In genomic region chr9:114040945-114041344, GRCm38 (mm10) we compare ENCODE assay signal across 25 mouse cellular contexts. TPM values are rescaled to one million over a fixed set of nuclear protein-coding genes. Genes with fewer than 3 reads are reported as not detected.
DNase-seq lines count a peak whose midpoint lies in the region; ATAC-seq and TF ChIP-seq lines count a peak whose summit lies in the region.
"Had no signal": no experiment of that assay in that cellular context is flagged by ENCODE, and none has a peak within 500 bp of the region (broad histone marks: within the 10 kb centered on the region; RNA-seq: fewer than 3 reads in every experiment).

No protein-coding gene starts in this region.

- no peak overlapping the region for H3K27ac ChIP-seq in intestine, postnatal 0 days (ENCODE audit: low read depth, low read length)
- H3K27ac ChIP-seq in intestine, embryonic 15.5 days: no peak overlapping the region
- no peak overlapping the region for H3K27ac ChIP-seq in lung, postnatal 0 days (ENCODE audit: low read length)
- H3K27ac ChIP-seq in hindbrain, embryonic 14.5 days: no peak overlapping the region
- H3K27ac ChIP-seq: embryonic facial prominence, embryonic 15.5 days; forebrain, embryonic 15.5 days; heart, embryonic 13.5 days; limb, embryonic 15.5 days; liver, embryonic 15.5 days had no signal

- H3K4me1 ChIP-seq in intestine, postnatal 0 days (replicated peaks; ENCODE audit: control insufficient read depth, insufficient read depth, low read length): no peaks in the 10 kb centered on the region
- no peaks in the 10 kb centered on the region for H3K4me1 ChIP-seq in intestine, embryonic 15.5 days (replicated peaks)
- no peaks in the 10 kb centered on the region for H3K4me1 ChIP-seq in lung, postnatal 0 days (ENCODE audit: insufficient read depth, low read depth, low read length)
- H3K4me1 ChIP-seq in hindbrain, embryonic 14.5 days (replicated peaks; ENCODE audit: control insufficient read depth, insufficient read depth, low read length): no peaks in the 10 kb centered on the region
- H3K4me1 ChIP-seq: forebrain, embryonic 15.5 days; heart, embryonic 13.5 days; liver, embryonic 15.5 days had no signal

- TF ChIP-seq CTCF in intestine, postnatal 0 days (IDR thresholded peaks at IDR 0.05; ENCODE audit: low read depth): peak; percentile 43
- peak; percentile 10; the same call in 1 of the 2 replicates for TF ChIP-seq CTCF in lung, postnatal 0 days (IDR thresholded peaks at IDR 0.05)

- DNase-seq in lung, postnatal 0 days (ENCODE audit: low spot score): no peak
- DNase-seq in lung, postnatal 10 days: no peak
- peak; percentile 11 for DNase-seq in NIH3T3 (ENCODE audit: low read depth)
- DNase-seq in hindbrain, embryonic 14.5 days (ENCODE audit: low spot score): no peak
- DNase-seq: adrenal gland, adult 8-10 months; B cell, adult 2 months; cerebellum, adult 18-20 months; cerebellum, postnatal 25 days; gastrocnemius, postnatal 10 days; heart, adult 11 months; heart, postnatal 14 days; kidney, adult 8-10 months; kidney, postnatal 36 days; layer of hippocampus, adult 9-11 months; left cerebral cortex, postnatal 4 days had no signal

- ATAC-seq in intestine, postnatal 0 days: no peak
- no peak for ATAC-seq in intestine, embryonic 15.5 days
- no peak for ATAC-seq in lung, postnatal 0 days
- no peak for ATAC-seq in hindbrain, embryonic 14.5 days (ENCODE audit: low FRiP score)
- no peak for ATAC-seq in activated CD4-positive, CD25-positive, alpha-beta regulatory T cell, adult 4 months
- ATAC-seq: forebrain, embryonic 15.5 days had no signal

- WGBS in intestine, postnatal 0 days: 87% methylated on average over 4 of the region's 4 CpGs
- WGBS in intestine, embryonic 15.5 days: 83% methylated on average over 4 of the region's 4 CpGs
- 70% methylated on average over 4 of the region's 4 CpGs for WGBS in lung, postnatal 0 days
- 77% methylated on average over 4 of the region's 4 CpGs for WGBS in hindbrain, embryonic 14.5 days

- no peak overlapping the region for H3K4me2 ChIP-seq in intestine, postnatal 0 days (replicated peaks; ENCODE audit: low read depth)
- no peak overlapping the region for H3K4me2 ChIP-seq in intestine, embryonic 15.5 days (replicated peaks)
- H3K4me2 ChIP-seq in lung, postnatal 0 days (replicated peaks; ENCODE audit: low read depth, low read length): no peak overlapping the region
- no peak overlapping the region for H3K4me2 ChIP-seq in hindbrain, embryonic 14.5 days (replicated peaks)
- H3K4me2 ChIP-seq: embryonic facial prominence, embryonic 15.5 days; forebrain, embryonic 15.5 days; heart, embryonic 13.5 days; limb, embryonic 15.5 days; liver, embryonic 15.5 days; midbrain, embryonic 11.5 days had no signal

- no peaks in the 10 kb centered on the region for H3K36me3 ChIP-seq in intestine, postnatal 0 days (ENCODE audit: control insufficient read depth, insufficient read depth)
- no peaks in the 10 kb centered on the region for H3K36me3 ChIP-seq in intestine, embryonic 15.5 days
- no peaks in the 10 kb centered on the region for H3K36me3 ChIP-seq in lung, postnatal 0 days (ENCODE audit: insufficient read depth, low read length)
- no peaks in the 10 kb centered on the region for H3K36me3 ChIP-seq in hindbrain, embryonic 14.5 days (replicated peaks; ENCODE audit: control insufficient read depth, insufficient read depth)
- H3K36me3 ChIP-seq: embryonic facial prominence, embryonic 15.5 days; forebrain, embryonic 15.5 days; heart, embryonic 13.5 days; limb, embryonic 15.5 days; liver, embryonic 15.5 days had no signal

- H3K27me3 ChIP-seq in intestine, postnatal 0 days (replicated peaks; ENCODE audit: control insufficient read depth, insufficient read depth, low read length): no peaks in the 10 kb centered on the region
- H3K27me3 ChIP-seq in intestine, embryonic 15.5 days (replicated peaks): no peaks in the 10 kb centered on the region
- H3K27me3 ChIP-seq in lung, postnatal 0 days (replicated peaks; ENCODE audit: insufficient read depth, low read length): no peaks in the 10 kb centered on the region
- H3K27me3 ChIP-seq in hindbrain, embryonic 14.5 days (ENCODE audit: control insufficient read depth, insufficient read depth, low read length): no peaks in the 10 kb centered on the region
- H3K27me3 ChIP-seq: embryonic facial prominence, embryonic 15.5 days; forebrain, embryonic 15.5 days; limb, embryonic 15.5 days; liver, embryonic 15.5 days had no signal

- TF ChIP-seq EP300 in lung, postnatal 0 days (IDR thresholded peaks at IDR 0.05): no peak

- no peaks in the 10 kb centered on the region for H3K9me3 ChIP-seq in intestine, postnatal 0 days (ENCODE audit: control insufficient read depth)
- H3K9me3 ChIP-seq in intestine, embryonic 15.5 days: no peaks in the 10 kb centered on the region
- H3K9me3 ChIP-seq in lung, postnatal 0 days (ENCODE audit: low read length): no peaks in the 10 kb centered on the region
- H3K9me3 ChIP-seq in hindbrain, embryonic 14.5 days (ENCODE audit: control insufficient read depth, low read length): no peaks in the 10 kb centered on the region
- H3K9me3 ChIP-seq: embryonic facial prominence, embryonic 15.5 days; forebrain, embryonic 15.5 days; heart, embryonic 13.5 days; limb, embryonic 15.5 days; liver, embryonic 15.5 days had no signal

- H3K4me3 ChIP-seq in intestine, postnatal 0 days (ENCODE audit: low read depth, low read length): no peak overlapping the region
- no peak overlapping the region for H3K4me3 ChIP-seq in intestine, embryonic 15.5 days (replicated peaks)
- H3K4me3 ChIP-seq in lung, postnatal 0 days (ENCODE audit: low read depth, low read length): no peak overlapping the region
- no peak overlapping the region for H3K4me3 ChIP-seq in hindbrain, embryonic 14.5 days (replicated peaks; ENCODE audit: low read length)
- H3K4me3 ChIP-seq: embryonic facial prominence, embryonic 15.5 days; forebrain, embryonic 15.5 days; heart, embryonic 13.5 days; limb, embryonic 15.5 days; liver, embryonic 15.5 days had no signal

- no peak overlapping the region for H3K9ac ChIP-seq in intestine, postnatal 0 days (ENCODE audit: low read depth, low read length)
- H3K9ac ChIP-seq in intestine, embryonic 15.5 days: no peak overlapping the region
- H3K9ac ChIP-seq in lung, postnatal 0 days (replicated peaks; ENCODE audit: low read depth): no peak overlapping the region
- H3K9ac ChIP-seq in hindbrain, embryonic 14.5 days: no peak overlapping the region
- H3K9ac ChIP-seq: embryonic facial prominence, embryonic 15.5 days; forebrain, embryonic 15.5 days; heart, embryonic 13.5 days; limb, embryonic 15.5 days; liver, embryonic 15.5 days had no signal

RNA-seq across cellular contexts. Expression of gene Fbxl2, which starts 5.0 kb away (rescaled TPM):
- polyA plus RNA-seq in intestine, postnatal 0 days (2015; fragmentation: Nextera tagmentation; extraction: Ambion mirVana): 1.1 and 1.5 TPM in 2 replicates
- 2.7 and 3.2 TPM in 2 replicates for polyA plus RNA-seq in intestine, embryonic 15.5 days (2015; fragmentation: Nextera tagmentation; extraction: Ambion mirVana)
- 1.7 and 2.4 TPM in 2 replicates for polyA plus RNA-seq in lung, postnatal 0 days (2015; fragmentation: Nextera tagmentation; extraction: Ambion mirVana)
- polyA plus RNA-seq in hindbrain, embryonic 14.5 days (2014; fragmentation: Nextera tagmentation; extraction: Ambion mirVana): 25.2 and 27.2 TPM in 2 replicates
- 1 to 10 TPM; 2.1 to 2.6 TPM for polyA plus RNA-seq in activated CD4-positive, CD25-positive, alpha-beta regulatory T cell, adult 4 months (2017; shearing (Covaris generic))

RNA-seq across cellular contexts. Expression of gene Susd5, which starts 16.0 kb away (rescaled TPM):
- polyA plus RNA-seq in intestine, postnatal 0 days (2015; fragmentation: Nextera tagmentation; extraction: Ambion mirVana): 0.22 and 0.43 TPM in 2 replicates
- 0.42 and 0.63 TPM in 2 replicates for polyA plus RNA-seq in intestine, embryonic 15.5 days (2015; fragmentation: Nextera tagmentation; extraction: Ambion mirVana)
- polyA plus RNA-seq in lung, postnatal 0 days (2015; fragmentation: Nextera tagmentation; extraction: Ambion mirVana): 0.04 TPM in 1 of 2 replicates, not detected in the other
- polyA plus RNA-seq in hindbrain, embryonic 14.5 days (2014; fragmentation: Nextera tagmentation; extraction: Ambion mirVana): 0.39 and 0.65 TPM in 2 replicates
- not detected for polyA plus RNA-seq in activated CD4-positive, CD25-positive, alpha-beta regulatory T cell, adult 4 months (2017; shearing (Covaris generic))
- polyA plus RNA-seq: forebrain, embryonic 15.5 days; thymus, postnatal 0 days had no signal
